Mouse (Mus musculus): ENCODE data around the gene Pdcd10. TPM values are rescaled to one million over a fixed set of nuclear protein-coding genes. Genes with fewer than 3 reads are reported as not detected.

The Pdcd10 gene
- polyA plus RNA-seq, 1 experiment from 2014 or later = 54.4 TPM

DNA sequence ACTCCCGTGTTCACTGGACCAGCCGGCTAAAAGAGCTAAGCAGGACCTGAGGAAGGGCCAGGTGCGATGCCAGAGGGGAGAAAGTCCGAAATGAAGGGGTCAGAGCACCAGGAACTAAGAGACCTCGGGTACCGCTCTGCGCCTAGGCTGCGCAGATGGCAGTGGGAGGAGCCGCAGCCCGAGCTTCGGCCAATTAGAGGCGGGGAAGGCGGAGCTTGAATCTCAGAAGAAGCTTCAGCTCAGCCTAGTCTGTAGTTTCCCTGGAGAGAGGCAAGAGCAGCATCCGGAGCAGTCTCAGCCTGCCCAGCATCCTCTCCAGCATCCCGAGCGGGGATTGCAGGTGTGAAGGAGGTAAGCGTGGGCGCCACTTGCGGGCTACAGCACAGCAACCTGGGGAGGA lies 636 bp upstream of the Pdcd10 start, which contains the start of gene Serpini1:
Gene Serpini1 (plus strand): TSS at position 256 of the 400 bp plus-strand sequence.
- Histone ChIP-seq H3K9me3 (ENCODE audit: low read length) (no peaks in the 10 kb centered on the region), H3K4me2 (ENCODE audit: low read depth, low read length) (peak within 1 kb of the TSS; percentile 89), H3K27me3 (ENCODE audit: insufficient read depth, low read length) (no peaks in the 10 kb centered on the region), H3K4me3 (ENCODE audit: low read depth, low read length) (peak within 1 kb of the TSS; percentile 98), H3K4me1 (ENCODE audit: insufficient read depth) (peaks cover 13% of the 10 kb centered on the region), H3K36me3 (replicated peaks; ENCODE audit: insufficient read depth, low read length) (no peaks in the 10 kb centered on the region), H3K9ac (replicated peaks) (peak within 1 kb of the TSS; percentile 99), H3K27ac (ENCODE audit: low read depth) (peak within 1 kb of the TSS; percentile 98)
- under 1% methylated on average over 19 of the region's 19 CpGs for WGBS (ENCODE audit: insufficient replicate concordance)
- peak; percentile 81 for ATAC-seq
- TF ChIP-seq CTCF (IDR thresholded peaks at IDR 0.05; ENCODE audit: low read depth) (no peak), EP300 (IDR thresholded peaks at IDR 0.05; ENCODE audit: low read depth) (no peak)
- peak; percentile 87 for DNase-seq

DNA sequence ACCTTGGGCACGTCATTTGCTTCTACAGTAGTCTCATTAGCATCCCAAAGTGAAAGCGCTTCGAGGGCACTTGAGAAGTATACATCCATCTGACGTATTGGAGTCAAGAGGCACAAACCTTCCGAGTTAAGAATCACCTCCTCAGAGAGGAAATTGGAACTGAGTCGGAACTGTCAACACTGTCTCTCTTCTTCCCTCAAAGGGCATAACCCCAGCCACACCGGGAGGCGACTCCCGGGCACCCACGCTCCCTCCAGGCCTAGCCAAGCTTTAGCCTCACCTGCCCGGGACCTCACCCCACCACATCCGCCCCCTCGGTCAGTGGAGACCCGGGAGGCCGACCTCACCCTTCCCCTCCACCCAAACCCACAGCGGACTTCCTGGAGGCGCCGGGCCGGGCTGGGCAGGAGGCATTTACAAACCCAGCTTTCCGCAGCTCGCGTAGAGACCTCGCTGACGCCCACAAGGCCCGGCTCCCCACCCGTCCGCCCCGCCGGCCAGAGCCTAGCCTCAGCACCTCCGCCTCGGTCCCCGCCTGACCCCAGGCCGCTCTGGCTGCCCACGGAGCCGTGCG lies 448 bp downstream of the Pdcd10 start:
- no peak for TF ChIP-seq CTCF (IDR thresholded peaks at IDR 0.05; ENCODE audit: low read depth)
- TF ChIP-seq EP300 (IDR thresholded peaks at IDR 0.05; ENCODE audit: low read depth) = no peak
- H3K4me3 ChIP-seq (ENCODE audit: low read depth, low read length) = peak overlapping the region; percentile 98
- H3K36me3 ChIP-seq (replicated peaks; ENCODE audit: insufficient read depth, low read length) = no peaks in the 10 kb centered on the region
- ATAC-seq (peak; percentile 46), DNase-seq (no peak)
- H3K9me3 ChIP-seq (ENCODE audit: low read length) = no peaks in the 10 kb centered on the region
- H3K4me1 ChIP-seq (ENCODE audit: insufficient read depth) = peaks cover 15% of the 10 kb centered on the region
- H3K4me2 ChIP-seq (ENCODE audit: low read depth, low read length) = peak overlapping the region; percentile 85
- peak overlapping the region; percentile 99 for H3K9ac ChIP-seq (replicated peaks)
- H3K27ac ChIP-seq (ENCODE audit: low read depth) = peak overlapping the region; percentile 98
- under 1% methylated on average over 31 of the region's 36 CpGs for WGBS (ENCODE audit: insufficient replicate concordance)
- no peaks in the 10 kb centered on the region for H3K27me3 ChIP-seq (ENCODE audit: insufficient read depth, low read length)

DNA sequence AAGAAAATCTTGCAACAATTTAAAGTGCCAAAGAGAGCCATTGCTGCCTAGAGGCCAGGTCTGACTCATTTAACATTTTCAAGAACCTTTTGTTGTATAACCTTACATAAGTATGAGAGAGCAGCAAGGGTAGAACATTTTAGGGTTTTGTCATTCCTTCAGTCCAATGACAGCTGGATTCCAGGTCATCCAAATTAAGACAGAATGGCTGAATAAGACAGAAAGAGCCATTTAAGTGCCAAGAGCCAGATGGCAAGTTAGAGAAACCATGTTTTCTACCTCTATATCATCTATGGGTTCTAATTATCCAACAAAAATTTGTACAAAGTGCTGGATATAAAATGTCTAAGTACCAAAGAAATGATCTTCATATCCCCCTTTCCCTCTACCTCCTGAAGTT lies 5.4 kb downstream of the Pdcd10 start:
- Histone ChIP-seq H3K27me3 (ENCODE audit: insufficient read depth, low read length) (no peaks in the 10 kb centered on the region), H3K4me3 (ENCODE audit: low read depth, low read length) (no peak overlapping the region), H3K9ac (replicated peaks) (no peak overlapping the region), H3K4me1 (ENCODE audit: insufficient read depth) (peaks cover 11% of the 10 kb centered on the region), H3K27ac (ENCODE audit: low read depth) (no peak overlapping the region), H3K4me2 (ENCODE audit: low read depth, low read length) (no peak overlapping the region), H3K9me3 (ENCODE audit: low read length) (no peaks in the 10 kb centered on the region), H3K36me3 (replicated peaks; ENCODE audit: insufficient read depth, low read length) (no peaks in the 10 kb centered on the region)
- DNase-seq (no peak), ATAC-seq (no peak)
- TF ChIP-seq CTCF (IDR thresholded peaks at IDR 0.05; ENCODE audit: low read depth) (no peak), EP300 (IDR thresholded peaks at IDR 0.05; ENCODE audit: low read depth) (no peak)

DNA sequence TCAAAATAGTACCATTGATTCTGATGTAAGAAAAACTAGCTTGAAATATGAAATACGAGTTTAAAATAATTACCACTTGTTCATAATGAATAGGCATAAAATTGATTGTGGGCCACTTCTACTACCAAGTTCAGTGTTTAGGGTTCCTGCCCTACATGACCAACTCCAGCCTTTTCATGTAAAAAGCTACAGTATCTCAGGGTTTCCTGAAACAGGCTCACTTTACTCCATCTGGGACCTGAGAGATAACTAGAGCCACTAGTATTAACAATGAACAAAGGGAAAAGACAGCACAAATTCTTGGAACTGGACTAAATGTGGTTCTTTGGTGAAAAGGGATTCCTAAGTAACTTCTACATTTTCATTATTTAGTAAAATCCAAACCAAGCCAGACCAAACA lies 12.4 kb downstream of the Pdcd10 start:
- no peak overlapping the region for H3K27ac ChIP-seq (ENCODE audit: low read depth)
- no peak for TF ChIP-seq CTCF (IDR thresholded peaks at IDR 0.05; ENCODE audit: low read depth)
- peak; percentile 73 for TF ChIP-seq EP300 (IDR thresholded peaks at IDR 0.05; ENCODE audit: low read depth)

DNA sequence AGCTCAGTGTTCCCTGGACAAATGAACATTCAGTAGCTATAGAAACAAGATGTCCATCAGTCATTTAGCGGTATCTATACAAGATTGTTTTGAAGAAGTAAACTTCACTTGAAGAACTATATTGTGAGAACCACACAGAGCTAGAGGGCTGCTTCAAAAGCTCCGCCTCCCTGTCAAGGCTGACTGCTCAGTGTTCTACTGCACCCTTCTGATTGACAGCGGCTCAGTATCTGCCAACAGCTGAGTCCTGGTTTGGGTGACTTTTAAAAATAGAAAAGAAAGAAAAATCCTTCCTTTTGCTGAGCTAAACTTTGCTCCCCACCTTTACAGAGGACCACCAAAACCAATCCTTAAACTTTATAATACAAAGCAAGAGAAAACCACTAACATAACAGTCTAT lies 13.8 kb downstream of the Pdcd10 start:
- Histone ChIP-seq H3K27me3 (ENCODE audit: insufficient read depth, low read length) (no peaks in the 10 kb centered on the region), H3K4me1 (ENCODE audit: insufficient read depth) (peaks cover 5% of the 10 kb centered on the region), H3K9me3 (ENCODE audit: low read length) (no peaks in the 10 kb centered on the region), H3K4me2 (ENCODE audit: low read depth, low read length) (peak overlapping the region; percentile 11; the same call in 1 of the 2 replicates), H3K27ac (ENCODE audit: low read depth) (no peak overlapping the region), H3K36me3 (replicated peaks; ENCODE audit: insufficient read depth, low read length) (peaks cover 12% of the 10 kb centered on the region), H3K4me3 (ENCODE audit: low read depth, low read length) (no peak overlapping the region), H3K9ac (replicated peaks) (no peak overlapping the region)
- DNase-seq (peak; percentile 22), ATAC-seq (no peak; the same call in 1 of the 2 replicates)
- 53% methylated on average over 3 of the region's 3 CpGs for WGBS (ENCODE audit: insufficient replicate concordance)
- TF ChIP-seq EP300 (IDR thresholded peaks at IDR 0.05; ENCODE audit: low read depth) = no peak
- no peak for TF ChIP-seq CTCF (IDR thresholded peaks at IDR 0.05; ENCODE audit: low read depth)

More for the DNA sequence above, 12.4 kb downstream of the Pdcd10 start:
- H3K27me3 ChIP-seq (ENCODE audit: insufficient read depth, low read length) = no peaks in the 10 kb centered on the region
- no peak overlapping the region for H3K4me2 ChIP-seq (ENCODE audit: low read depth, low read length)
- H3K36me3 ChIP-seq (replicated peaks; ENCODE audit: insufficient read depth, low read length) = peaks cover 5% of the 10 kb centered on the region
- H3K9me3 ChIP-seq (ENCODE audit: low read length) = no peaks in the 10 kb centered on the region
- 60% methylated on average over 1 of the region's 1 CpGs for WGBS (ENCODE audit: insufficient replicate concordance)
- DNase-seq = no peak
- peaks cover 5% of the 10 kb centered on the region for H3K4me1 ChIP-seq (ENCODE audit: insufficient read depth)
- no peak overlapping the region for H3K4me3 ChIP-seq (ENCODE audit: low read depth, low read length)
- ATAC-seq = peak; percentile 80
- H3K9ac ChIP-seq (replicated peaks) = no peak overlapping the region

DNA sequence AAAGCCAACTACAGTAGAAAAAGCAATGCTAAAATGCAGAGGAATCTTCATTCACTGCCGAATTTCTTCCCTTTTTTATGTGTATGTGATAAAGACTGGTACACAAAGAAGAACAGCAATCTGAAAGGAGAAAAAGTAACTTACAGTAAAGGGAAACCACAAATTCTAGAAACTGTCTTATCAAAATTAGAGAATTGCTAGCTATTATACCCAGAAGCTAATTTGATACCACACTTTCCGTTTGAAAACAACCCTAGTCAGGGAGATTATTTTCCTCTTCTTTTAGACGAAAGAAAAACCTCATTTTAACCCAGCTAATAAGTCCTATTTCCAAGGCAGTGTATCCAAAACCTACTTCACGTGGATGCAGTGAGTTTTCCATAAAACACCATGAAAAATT lies 15.4 kb downstream of the Pdcd10 start:
- Histone ChIP-seq H3K27me3 (ENCODE audit: insufficient read depth, low read length) (no peaks in the 10 kb centered on the region), H3K4me2 (ENCODE audit: low read depth, low read length) (no peak overlapping the region), H3K27ac (ENCODE audit: low read depth) (no peak overlapping the region), H3K9ac (replicated peaks) (no peak overlapping the region), H3K9me3 (ENCODE audit: low read length) (no peaks in the 10 kb centered on the region), H3K4me1 (ENCODE audit: insufficient read depth) (peaks cover 5% of the 10 kb centered on the region), H3K4me3 (ENCODE audit: low read depth, low read length) (no peak overlapping the region), H3K36me3 (replicated peaks; ENCODE audit: insufficient read depth, low read length) (peaks cover 12% of the 10 kb centered on the region)
- ATAC-seq = no peak
- TF ChIP-seq EP300 (IDR thresholded peaks at IDR 0.05; ENCODE audit: low read depth) = no peak
- no peak for TF ChIP-seq CTCF (IDR thresholded peaks at IDR 0.05; ENCODE audit: low read depth)
- WGBS (ENCODE audit: insufficient replicate concordance) = 72% methylated on average over 4 of the region's 4 CpGs
- DNase-seq = no peak

Measured in liver, postnatal 0 days (tissue).